Mouse (Mus musculus) erythroblast, embryonic 14.5 days (primary cell): ENCODE measurements around the gene Slc22a20.

Experiments used
- GATA1 ChIP-seq: IDR thresholded peaks from 2 replicates; pipeline ENCODE4 v1.6.1; 2012; ENCODE audit warnings: low read length, inconsistent platforms, mixed read lengths
- TAL1 ChIP-seq: IDR thresholded peaks from 3 replicates; pipeline ENCODE4 v1.6.1; 2012; ENCODE audit warnings: low read length, inconsistent platforms, mixed read lengths

DNA sequence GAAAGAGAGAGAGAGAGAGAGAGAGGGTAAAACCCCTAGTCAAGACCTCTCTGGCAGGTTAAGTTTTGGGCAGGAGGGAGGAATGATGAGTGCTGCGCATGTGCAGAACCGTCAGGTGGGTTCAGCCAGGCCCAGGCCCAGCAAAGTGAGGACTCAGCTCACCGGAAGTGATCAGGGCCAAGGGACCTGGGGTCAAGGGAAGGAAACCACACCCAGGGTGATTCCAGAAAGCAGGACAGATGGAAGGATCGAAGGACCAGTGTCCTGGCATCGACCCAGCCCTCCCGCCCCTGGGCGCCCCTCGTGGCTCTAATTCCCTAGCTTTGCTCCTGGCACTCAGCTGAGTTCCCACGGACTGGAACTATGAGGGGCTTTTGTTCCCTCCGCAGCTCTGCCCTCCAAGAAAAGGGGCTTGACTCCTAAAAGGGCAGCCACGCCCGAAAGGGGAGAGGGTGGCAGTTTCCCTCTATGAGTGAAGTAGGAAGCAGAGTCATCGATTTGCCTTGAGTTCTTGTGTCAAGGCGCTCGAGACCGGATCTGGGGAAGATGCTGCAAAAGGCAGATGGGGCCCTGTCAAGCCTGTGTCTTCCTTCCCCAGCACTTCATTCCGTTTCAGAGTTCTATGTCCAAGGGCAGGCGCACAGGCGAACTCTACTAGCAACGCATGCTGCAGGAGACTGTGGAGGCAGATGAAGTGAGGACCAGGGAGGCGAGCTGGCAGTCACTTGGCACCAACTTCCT is 48.7 kb downstream of the Slc22a20 start:
- TF ChIP-seq GATA1 (no peak), TAL1 (no peak)
